Mouse (Mus musculus) gastrocnemius, postnatal 25 days (tissue): ENCODE measurements around the gene Krtap2-4. TPM values are rescaled to one million over a fixed set of nuclear protein-coding genes. Genes with fewer than 3 reads are reported as not detected.
"Not testable (repeated sequence)": the region's sequence is repeated elsewhere in the genome, so short reads cannot be mapped to it uniquely, and the experiment has no call there.

Experiments used
- DNase-seq: peaks from one replicate; pipeline ENCODE4 v3.0.0; 2022
- long read RNA-seq, 2 experiments: library from polyadenylated mRNA; stranded (forward); transcript quantifications; one replicate each; pipeline ENCODE4 v2.0.0; 2021
- total RNA-seq, 2 experiments: library from RNA; stranded (reverse); gene quantifications; 1 replicate in 1 of 2; 2 replicates in 1 of 2; pipeline ENCODE4 v1.2.3; 2021

Gene Krtap2-4
- not detected for total RNA-seq
- long read RNA-seq, experiment 1, result 0 reads
- long read RNA-seq, experiment 2, result 0 reads

- no peak for DNase-seq
Measured at GRCm38 (mm10) chr11:99614796-99615363, at the start of gene Krtap2-4. Gene Krtap2-4 (minus strand): TSS chr11:99614846.

GRCm38 (mm10) chr11:99662802-99663201 lies 48.2 kb upstream of the Krtap2-4 start:
- DNase-seq, result no peak

GRCm38 (mm10) chr11:99659256-99659655 lies 44.6 kb upstream of the Krtap2-4 start:
- no peak for DNase-seq

- DNase-seq, result not testable (repeated sequence)
Measured at GRCm38 (mm10) chr11:99658467-99659010, 43.9 kb upstream of the Krtap2-4 start, which contains the start of gene Gm11563. Gene Gm11563 (minus strand): TSS chr11:99658960.

GRCm38 (mm10) chr11:99657051-99657450 lies 42.4 kb upstream of the Krtap2-4 start:
- no peak for DNase-seq

GRCm38 (mm10) chr11:99650136-99650535 lies 35.5 kb upstream of the Krtap2-4 start, which contains the start of gene Gm11555:
Gene Gm11555 (minus strand): TSS chr11:99650236.
- no peak for DNase-seq

GRCm38 (mm10) chr11:99646444-99646843 lies 31.8 kb upstream of the Krtap2-4 start:
- no peak for DNase-seq

GRCm38 (mm10) chr11:99644351-99644750 lies 29.7 kb upstream of the Krtap2-4 start:
- DNase-seq, result no peak

- DNase-seq, result not testable (repeated sequence)
Measured at GRCm38 (mm10) chr11:99643635-99644139, 29.0 kb upstream of the Krtap2-4 start, which contains the start of gene Krtap4-7. Gene Krtap4-7 (minus strand): TSS chr11:99644089.

- no peak for DNase-seq
Measured at GRCm38 (mm10) chr11:99640926-99641325, 26.3 kb upstream of the Krtap2-4 start.

- DNase-seq, result no peak
Measured at GRCm38 (mm10) chr11:99637086-99637485, 22.4 kb upstream of the Krtap2-4 start.

GRCm38 (mm10) chr11:99634653-99635134 lies 20.0 kb upstream of the Krtap2-4 start, which contains the start of gene Krtap4-2:
Gene Krtap4-2 (minus strand): TSS chr11:99635084.
- no peak for DNase-seq

GRCm38 (mm10) chr11:99633293-99633692 lies 18.6 kb upstream of the Krtap2-4 start:
- DNase-seq, result no peak

- no peak for DNase-seq
Measured at GRCm38 (mm10) chr11:99630890-99631289, 16.2 kb upstream of the Krtap2-4 start.

- DNase-seq, result no peak
Measured at GRCm38 (mm10) chr11:99628138-99628537, 13.5 kb upstream of the Krtap2-4 start, which contains the start of gene Krtap4-1. Gene Krtap4-1 (minus strand): TSS chr11:99628238.

GRCm38 (mm10) chr11:99620335-99620734 lies 5.7 kb upstream of the Krtap2-4 start, which contains the start of gene Gm11562:
Gene Gm11562 (minus strand): TSS chr11:99620435.
- DNase-seq, result no peak

- not testable (repeated sequence) for DNase-seq
Measured at GRCm38 (mm10) chr11:99610089-99610488, 4.6 kb downstream of the Krtap2-4 start, which contains the start of gene Gm11937. Gene Gm11937 (minus strand): TSS chr11:99610189.

GRCm38 (mm10) chr11:99609126-99609525 lies 5.5 kb downstream of the Krtap2-4 start:
- DNase-seq, result no peak

GRCm38 (mm10) chr11:99603208-99603607 lies 11.4 kb downstream of the Krtap2-4 start, which contains the start of gene Gm11938:
Gene Gm11938 (minus strand): TSS chr11:99603308.
- DNase-seq, result not testable (repeated sequence)

- DNase-seq, result not testable (repeated sequence)
Measured at GRCm38 (mm10) chr11:99597742-99598141, 16.9 kb downstream of the Krtap2-4 start, which contains the start of gene Krtap9-3. Gene Krtap9-3 (minus strand): TSS chr11:99598105.

GRCm38 (mm10) chr11:99590981-99591380 lies 23.7 kb downstream of the Krtap2-4 start, which contains the start of gene Krtap1-3:
Gene Krtap1-3 (minus strand): TSS chr11:99591339.
- no peak for DNase-seq

- DNase-seq, result no peak
Measured at GRCm38 (mm10) chr11:99585096-99585495, 29.6 kb downstream of the Krtap2-4 start.

- DNase-seq, result no peak
Measured at GRCm38 (mm10) chr11:99583245-99583704, 31.4 kb downstream of the Krtap2-4 start, which contains the start of gene Krtap1-4. Gene Krtap1-4 (minus strand): TSS chr11:99583654.
